Mouse (Mus musculus): Measurements from ENCODE around the gene Rps6ka5. TPM values are rescaled to one million over a fixed set of nuclear protein-coding genes. Genes with fewer than 3 reads are reported as not detected.

Gene Rps6ka5
- polyA plus RNA-seq, 1 experiment = 2.0 TPM

DNA sequence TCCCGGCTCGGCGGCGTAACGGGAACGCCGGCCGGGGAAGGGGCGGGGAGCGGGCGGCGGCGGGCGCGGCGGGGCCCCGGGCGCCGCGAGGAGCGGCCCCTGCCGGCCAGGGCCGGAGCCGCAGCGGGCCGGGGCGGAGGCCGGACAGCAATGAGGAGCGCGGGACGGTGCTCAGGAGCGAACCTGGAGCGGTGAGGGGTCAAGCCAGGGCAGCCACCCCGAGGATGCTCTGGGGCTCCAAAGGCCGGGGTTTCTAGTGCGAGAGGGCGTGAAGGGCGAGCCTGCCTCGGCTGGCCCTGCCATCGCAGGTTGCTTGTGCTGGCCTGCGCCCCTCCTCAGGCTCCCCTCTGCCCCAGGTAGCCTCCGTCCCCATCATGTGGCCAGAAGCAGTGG, 206.0 kb downstream of the Rps6ka5 start, which contains the start of gene Ttc7b:
Ttc7b (minus strand) TSS at position 33 of the 393 bp plus-strand sequence.
- peak; percentile 65 for DNase-seq
- peaks cover 10% of the 10 kb centered on the region for H3K4me1 ChIP-seq (ENCODE audit: control insufficient read depth, insufficient read depth, low read length)
- no peak for TF ChIP-seq CTCF (IDR thresholded peaks at IDR 0.05; ENCODE audit: insufficient read depth, low read length)
- no peak for TF ChIP-seq POLR2A (IDR thresholded peaks at IDR 0.05; ENCODE audit: borderline replicate concordance, extremely low read depth, low read depth, low read length)
- 7% methylated on average over 42 of the region's 42 CpGs for WGBS
- H3K4me3 ChIP-seq (replicated peaks; ENCODE audit: extremely low read depth, low read depth, low read length) = peak within 1 kb of the TSS; percentile 88

DNA sequence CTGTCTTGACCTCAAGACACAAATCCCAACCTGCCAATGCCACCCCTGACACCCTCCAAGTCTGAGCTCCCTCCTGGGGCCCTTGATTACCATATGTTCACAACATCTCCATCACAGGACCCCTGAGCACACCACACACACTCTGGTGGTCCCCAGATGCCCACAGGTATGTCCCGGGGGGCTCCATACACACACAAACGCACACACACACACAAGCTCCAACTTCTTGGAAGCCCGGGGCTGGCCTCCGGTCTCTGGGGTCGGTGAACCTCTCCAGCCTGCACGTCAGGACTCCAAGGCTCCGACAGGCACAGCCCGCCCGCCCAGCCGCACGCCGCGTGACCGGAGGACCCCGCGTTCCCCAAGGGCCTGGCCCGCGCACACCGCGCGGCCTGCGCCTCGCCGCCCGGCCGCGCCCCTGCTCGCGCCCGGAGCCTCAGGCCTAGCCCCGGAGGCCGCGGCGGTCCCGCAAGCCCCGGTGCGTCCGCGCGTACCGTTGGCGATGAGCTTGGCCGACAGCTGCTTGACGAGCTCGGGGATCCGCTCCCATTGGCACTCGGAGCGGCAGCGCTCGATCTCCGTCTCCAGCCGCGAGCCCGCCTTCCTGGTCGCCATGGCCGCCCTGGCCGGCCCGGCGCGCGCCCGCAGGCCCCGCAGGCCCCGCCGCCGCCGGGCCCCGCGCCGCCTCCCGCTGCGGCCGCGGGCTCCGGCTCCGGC, 206.5 kb downstream of the Rps6ka5 start:
- WGBS = 3% methylated on average over 76 of the region's 76 CpGs
- no peak for TF ChIP-seq POLR2A (IDR thresholded peaks at IDR 0.05; ENCODE audit: borderline replicate concordance, extremely low read depth, low read depth, low read length)
- no peak for TF ChIP-seq CTCF (IDR thresholded peaks at IDR 0.05; ENCODE audit: insufficient read depth, low read length)
- H3K4me3 ChIP-seq (replicated peaks; ENCODE audit: extremely low read depth, low read depth, low read length) = peak overlapping the region; percentile 88

DNA sequence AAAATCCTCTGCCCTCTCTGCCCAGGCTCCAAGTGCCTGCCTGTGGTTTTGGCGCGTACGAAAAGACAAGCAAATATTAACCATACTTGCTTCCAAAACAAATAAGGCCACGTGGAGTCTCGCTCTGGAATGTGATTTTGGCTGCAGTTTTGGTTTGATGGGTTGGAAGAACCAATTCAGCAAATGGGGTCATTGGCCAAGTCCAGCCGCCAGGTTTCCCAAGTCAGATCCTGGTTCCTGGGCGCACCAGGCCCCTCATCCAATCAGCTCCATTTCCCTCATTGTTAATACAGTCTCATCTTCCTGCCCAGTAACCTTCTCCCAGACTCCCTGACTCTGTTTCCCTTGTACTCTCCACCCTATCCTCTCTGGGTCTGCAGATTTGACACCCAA, 207.1 kb downstream of the Rps6ka5 start:
- 16% methylated on average over 7 of the region's 7 CpGs for WGBS
- TF ChIP-seq POLR2A (IDR thresholded peaks at IDR 0.05; ENCODE audit: borderline replicate concordance, extremely low read depth, low read depth, low read length) (no peak), CTCF (IDR thresholded peaks at IDR 0.05; ENCODE audit: insufficient read depth, low read length) (no peak)
- DNase-seq = peak; percentile 56
- Histone ChIP-seq H3K4me3 (replicated peaks; ENCODE audit: extremely low read depth, low read depth, low read length) (peak overlapping the region; percentile 88), H3K4me1 (ENCODE audit: control insufficient read depth, insufficient read depth, low read length) (peaks cover 10% of the 10 kb centered on the region)

More for the DNA sequence above, 206.5 kb downstream of the Rps6ka5 start:
- peaks cover 10% of the 10 kb centered on the region for H3K4me1 ChIP-seq (ENCODE audit: control insufficient read depth, insufficient read depth, low read length)
- peak; percentile 65 for DNase-seq

DNA sequence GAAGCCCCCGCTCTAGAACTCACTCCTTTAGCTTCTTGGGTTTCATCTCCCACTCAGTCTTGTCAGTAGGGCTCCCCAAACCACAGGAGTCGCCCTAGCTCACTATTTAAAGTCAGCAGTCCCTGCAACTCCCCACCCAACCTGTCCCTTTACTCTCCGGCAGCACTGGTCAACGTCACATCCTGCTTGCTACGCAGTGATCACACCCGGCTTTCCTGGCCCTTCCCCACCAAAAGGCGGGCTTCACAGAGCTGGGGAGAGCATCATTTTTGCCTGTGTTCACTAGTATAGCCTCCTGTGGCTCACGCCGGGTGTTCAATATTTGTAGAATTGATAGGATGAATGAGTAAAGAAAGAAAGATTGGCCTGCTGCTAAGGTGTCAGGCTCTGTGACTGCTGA, 209.4 kb downstream of the Rps6ka5 start:
- no peak for DNase-seq
- WGBS = 64% methylated on average over 9 of the region's 9 CpGs
- TF ChIP-seq CTCF (IDR thresholded peaks at IDR 0.05; ENCODE audit: insufficient read depth, low read length) = no peak
- TF ChIP-seq POLR2A (IDR thresholded peaks at IDR 0.05; ENCODE audit: borderline replicate concordance, extremely low read depth, low read depth, low read length) = no peak
- no peak overlapping the region for H3K4me3 ChIP-seq (replicated peaks; ENCODE audit: extremely low read depth, low read depth, low read length)
- H3K4me1 ChIP-seq (ENCODE audit: control insufficient read depth, insufficient read depth, low read length) = peaks cover 10% of the 10 kb centered on the region

DNA sequence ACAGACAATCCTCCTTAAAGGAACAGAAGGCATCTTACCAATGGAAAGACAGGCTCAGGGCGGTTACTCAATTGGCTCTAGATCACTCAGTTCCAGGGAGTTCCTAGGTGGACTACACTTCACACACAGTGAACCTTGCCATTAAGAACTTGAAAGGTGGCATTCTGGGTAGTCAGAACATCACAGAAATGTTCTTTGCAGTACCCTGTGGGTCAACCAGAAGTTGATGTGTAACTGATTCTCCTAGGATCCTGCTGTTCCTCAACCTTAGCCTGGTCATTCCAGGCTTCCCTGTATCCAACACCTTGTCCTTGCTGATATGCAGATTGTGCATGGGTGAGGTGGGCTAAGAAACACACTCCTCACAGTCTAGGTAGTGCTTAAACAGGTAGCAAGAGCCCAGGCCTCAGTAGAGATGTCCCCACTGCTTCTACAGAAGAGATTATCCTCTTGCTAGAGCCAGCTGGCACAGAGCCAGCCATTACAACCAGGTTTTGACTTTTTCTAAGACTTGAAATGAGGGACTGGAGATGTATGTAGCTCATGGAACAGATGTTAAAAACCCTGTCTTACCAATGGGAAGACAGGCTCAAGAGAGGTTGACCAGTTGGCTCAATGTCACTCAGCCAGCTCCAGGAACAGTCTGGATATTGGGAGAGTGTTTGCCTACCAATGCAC, 210.5 kb downstream of the Rps6ka5 start:
- peaks cover 10% of the 10 kb centered on the region for H3K4me1 ChIP-seq (ENCODE audit: control insufficient read depth, insufficient read depth, low read length)
- no peak overlapping the region for H3K4me3 ChIP-seq (replicated peaks; ENCODE audit: extremely low read depth, low read depth, low read length)
- whole genome bisulfite sequencing = 98% methylated on average over 1 of the region's 1 CpGs
- TF ChIP-seq CTCF (IDR thresholded peaks at IDR 0.05; ENCODE audit: insufficient read depth, low read length) (no peak), POLR2A (IDR thresholded peaks at IDR 0.05; ENCODE audit: borderline replicate concordance, extremely low read depth, low read depth, low read length) (no peak)
- DNase-seq = no peak

DNA sequence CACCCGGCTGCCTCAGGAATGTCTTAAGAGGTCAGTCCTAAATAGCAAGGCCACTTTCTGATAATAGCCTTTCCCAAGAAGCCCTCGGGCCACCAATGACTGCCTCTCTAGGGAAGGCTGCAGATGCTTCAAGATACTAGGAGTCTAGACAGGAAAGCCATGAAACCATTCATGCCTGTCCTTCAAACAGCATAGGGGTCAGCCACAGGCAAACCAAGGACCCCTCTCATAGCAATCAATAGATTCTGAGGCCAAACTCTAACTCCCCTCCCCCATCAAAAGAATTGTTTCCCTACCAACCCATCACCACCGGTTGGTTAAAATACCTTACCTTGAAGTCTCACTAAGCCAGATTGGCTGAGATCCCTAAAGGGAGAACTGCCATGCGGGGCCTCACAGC, 211.3 kb downstream of the Rps6ka5 start:
- DNase-seq = no peak
- TF ChIP-seq CTCF (IDR thresholded peaks at IDR 0.05; ENCODE audit: insufficient read depth, low read length) (no peak), POLR2A (IDR thresholded peaks at IDR 0.05; ENCODE audit: borderline replicate concordance, extremely low read depth, low read depth, low read length) (no peak)

DNA sequence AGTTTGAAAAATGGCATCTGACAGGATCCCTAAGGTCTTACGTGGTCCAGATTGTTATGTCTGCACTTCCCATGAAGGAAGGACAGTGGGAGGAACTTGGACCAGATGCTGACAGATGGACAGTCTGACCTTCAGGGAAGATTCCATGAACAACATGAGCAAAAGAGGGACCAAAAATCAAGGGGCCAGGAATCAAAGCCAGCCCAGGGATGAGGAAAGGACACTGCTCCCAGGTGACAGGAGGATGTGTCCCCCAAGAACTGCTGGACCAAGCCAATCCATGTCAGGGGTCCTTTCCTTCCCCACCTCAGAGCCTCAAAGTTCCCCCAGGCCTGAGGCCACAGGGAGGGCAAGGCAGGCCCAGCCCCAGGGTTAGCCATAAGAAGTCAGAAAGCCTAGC, 212.2 kb downstream of the Rps6ka5 start:
- H3K4me1 ChIP-seq (ENCODE audit: control insufficient read depth, insufficient read depth, low read length) = peaks cover 7% of the 10 kb centered on the region
- 44% methylated on average over 1 of the region's 1 CpGs for WGBS

More for the DNA sequence above, 211.3 kb downstream of the Rps6ka5 start:
- Histone ChIP-seq H3K4me3 (replicated peaks; ENCODE audit: extremely low read depth, low read depth, low read length) (no peak overlapping the region), H3K4me1 (ENCODE audit: control insufficient read depth, insufficient read depth, low read length) (peaks cover 10% of the 10 kb centered on the region)
- 85% methylated on average over 4 of the region's 4 CpGs for WGBS

DNA sequence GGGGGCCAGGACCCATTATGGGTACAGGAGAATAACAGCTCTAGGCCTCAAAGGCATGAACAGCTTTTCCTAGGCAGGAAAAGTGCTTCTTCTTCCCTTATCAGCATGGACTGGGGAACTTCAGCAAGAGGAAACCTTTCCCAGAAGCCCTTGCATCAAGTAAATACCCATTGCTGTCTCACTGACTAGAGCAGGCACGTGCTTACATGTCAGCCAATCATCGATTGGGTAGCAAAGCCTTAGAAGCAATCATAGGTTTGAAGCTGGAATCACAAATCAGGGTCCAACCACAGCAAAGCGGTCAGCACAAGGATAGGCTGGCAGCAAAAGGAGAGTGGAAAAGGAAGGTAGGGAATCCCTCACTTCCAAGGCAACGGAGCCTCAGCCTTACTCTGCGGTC, 213.7 kb downstream of the Rps6ka5 start:
- 91% methylated on average over 5 of the region's 5 CpGs for WGBS
- TF ChIP-seq POLR2A (IDR thresholded peaks at IDR 0.05; ENCODE audit: borderline replicate concordance, extremely low read depth, low read depth, low read length) (no peak), CTCF (IDR thresholded peaks at IDR 0.05; ENCODE audit: insufficient read depth, low read length) (no peak)
- DNase-seq = no peak
- Histone ChIP-seq H3K4me1 (ENCODE audit: control insufficient read depth, insufficient read depth, low read length) (peaks cover 2% of the 10 kb centered on the region; the same call in 1 of the 2 replicates), H3K4me3 (replicated peaks; ENCODE audit: extremely low read depth, low read depth, low read length) (no peak overlapping the region)

More for the DNA sequence above, 212.2 kb downstream of the Rps6ka5 start:
- DNase-seq = no peak
- TF ChIP-seq CTCF (IDR thresholded peaks at IDR 0.05; ENCODE audit: insufficient read depth, low read length) (no peak), POLR2A (IDR thresholded peaks at IDR 0.05; ENCODE audit: borderline replicate concordance, extremely low read depth, low read depth, low read length) (no peak)
- no peak overlapping the region for H3K4me3 ChIP-seq (replicated peaks; ENCODE audit: extremely low read depth, low read depth, low read length)

DNA sequence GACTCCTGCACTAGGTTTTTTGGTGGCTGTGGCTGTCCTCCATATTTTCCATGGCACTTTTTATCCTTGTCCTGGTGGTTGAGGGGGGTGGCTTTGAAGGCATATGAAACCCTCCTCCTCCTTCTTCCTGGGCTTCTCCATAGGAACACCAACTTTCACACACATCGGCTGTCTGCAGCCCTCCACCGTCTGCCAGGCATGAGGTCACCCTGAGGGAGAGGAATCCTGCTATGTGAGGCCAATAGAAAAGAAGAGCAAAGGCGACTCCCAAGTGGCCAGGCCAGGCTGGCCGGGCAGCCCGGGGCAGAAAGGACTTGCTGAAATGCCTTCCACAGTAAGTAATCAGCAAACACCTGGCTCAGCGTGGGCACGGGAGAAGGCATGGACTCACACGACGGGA, 214.1 kb downstream of the Rps6ka5 start:
- DNase-seq = no peak
- 64% methylated on average over 9 of the region's 9 CpGs for WGBS
- TF ChIP-seq CTCF (IDR thresholded peaks at IDR 0.05; ENCODE audit: insufficient read depth, low read length) = no peak
- TF ChIP-seq POLR2A (IDR thresholded peaks at IDR 0.05; ENCODE audit: borderline replicate concordance, extremely low read depth, low read depth, low read length) = no peak

More for the DNA sequence above, 214.1 kb downstream of the Rps6ka5 start:
- no peak overlapping the region for H3K4me3 ChIP-seq (replicated peaks; ENCODE audit: extremely low read depth, low read depth, low read length)
- H3K4me1 ChIP-seq (ENCODE audit: control insufficient read depth, insufficient read depth, low read length) = peaks cover 2% of the 10 kb centered on the region; the same call in 1 of the 2 replicates
